Comparison of ENCODE assay signal across 17 mouse cellular contexts in the genomic region with DNA sequence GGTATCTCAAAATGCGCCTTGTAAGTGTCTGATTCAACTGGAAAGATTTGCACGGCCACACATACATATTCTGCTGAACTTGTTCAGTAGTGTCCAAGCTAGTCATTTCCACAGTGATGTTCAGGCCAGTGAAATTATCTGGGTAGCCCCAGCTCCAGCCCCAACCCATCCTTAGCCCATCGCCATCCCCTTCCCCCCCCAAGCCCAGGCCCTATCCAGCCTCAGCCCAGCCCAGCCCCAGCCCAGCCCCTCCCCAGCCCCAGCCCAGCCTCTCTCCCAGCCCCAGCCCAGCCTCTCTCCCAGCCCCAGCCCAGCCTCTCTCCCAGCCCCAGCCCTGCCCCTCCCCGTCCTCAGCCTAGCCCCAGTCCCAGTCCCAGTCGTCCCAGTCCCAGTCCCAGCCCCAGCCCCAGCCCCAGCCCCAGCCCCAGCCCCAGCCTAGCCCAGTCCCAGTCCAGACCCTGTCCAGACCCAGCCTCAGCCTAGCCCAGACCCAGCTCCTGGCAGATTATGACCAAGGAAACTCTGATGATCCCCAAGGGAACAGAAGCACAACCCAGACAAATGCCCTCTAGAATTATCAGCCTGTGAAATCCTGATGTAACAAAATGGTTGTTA.
DNase-seq lines count a peak whose midpoint lies in the region; ATAC-seq and TF ChIP-seq lines count a peak whose summit lies in the region.
"Had no signal": no experiment of that assay in that cellular context is flagged by ENCODE, and none has a peak within 500 bp of the region (broad histone marks: within the 10 kb centered on the region; RNA-seq: fewer than 3 reads in every experiment).

No protein-coding gene starts in this region.

- no peak overlapping the region for H3K4me2 ChIP-seq in forebrain, embryonic 15.5 days (replicated peaks)
- no peak overlapping the region for H3K4me2 ChIP-seq in hindbrain, postnatal 0 days (ENCODE audit: low read depth, low read length)
- H3K4me2 ChIP-seq in hindbrain, embryonic 12.5 days (replicated peaks), result no peak overlapping the region
- no peak overlapping the region for H3K4me2 ChIP-seq in midbrain, embryonic 12.5 days (replicated peaks)
- no peak overlapping the region for H3K4me2 ChIP-seq in neural tube, embryonic 14.5 days (ENCODE audit: low read depth, low read length)
- H3K4me2 ChIP-seq: heart, embryonic 11.5 days; limb, embryonic 15.5 days had no signal

- H3K4me1 ChIP-seq in forebrain, embryonic 15.5 days, result no peaks in the 10 kb centered on the region
- H3K4me1 ChIP-seq in forebrain, embryonic 10.5 days, result no peaks in the 10 kb centered on the region
- H3K4me1 ChIP-seq in hindbrain, postnatal 0 days (ENCODE audit: insufficient read depth, low read length), result no peaks in the 10 kb centered on the region
- no peaks in the 10 kb centered on the region for H3K4me1 ChIP-seq in hindbrain, embryonic 12.5 days
- H3K4me1 ChIP-seq in midbrain, embryonic 12.5 days, result no peaks in the 10 kb centered on the region
- H3K4me1 ChIP-seq in midbrain, embryonic 10.5 days, result no peaks in the 10 kb centered on the region
- no peaks in the 10 kb centered on the region for H3K4me1 ChIP-seq in neural tube, embryonic 14.5 days (ENCODE audit: control insufficient read depth, insufficient read depth, low read length)
- H3K4me1 ChIP-seq: limb, embryonic 15.5 days; megakaryocyte, embryonic 14.5 days had no signal

- no peak for DNase-seq in forebrain, embryonic 10.5 days (ENCODE audit: extremely low spot score, low spot score)
- no peak for DNase-seq in hindbrain, postnatal 0 days (ENCODE audit: low spot score)
- DNase-seq in midbrain, embryonic 10.5 days (ENCODE audit: low spot score), result no peak
- DNase-seq in layer of hippocampus, postnatal 10 days (ENCODE audit: low spot score in 2 of 2), result no peak
- DNase-seq: cerebellum, adult 11-12 months; right cerebral cortex, postnatal 4 days; thymus, adult 2 months had no signal

- no peaks in the 10 kb centered on the region for H3K36me3 ChIP-seq in forebrain, embryonic 15.5 days
- no peaks in the 10 kb centered on the region for H3K36me3 ChIP-seq in forebrain, embryonic 10.5 days (replicated peaks)
- no peaks in the 10 kb centered on the region for H3K36me3 ChIP-seq in hindbrain, postnatal 0 days (ENCODE audit: insufficient read depth, low read length)
- no peaks in the 10 kb centered on the region for H3K36me3 ChIP-seq in hindbrain, embryonic 12.5 days
- H3K36me3 ChIP-seq in midbrain, embryonic 12.5 days, result no peaks in the 10 kb centered on the region
- H3K36me3 ChIP-seq in midbrain, embryonic 10.5 days, result no peaks in the 10 kb centered on the region
- no peaks in the 10 kb centered on the region for H3K36me3 ChIP-seq in neural tube, embryonic 14.5 days (ENCODE audit: control insufficient read depth, insufficient read depth, low read length)
- H3K36me3 ChIP-seq: G1E; limb, embryonic 15.5 days had no signal

- 57% methylated on average over 5 of the region's 5 CpGs for WGBS in forebrain, embryonic 15.5 days
- 55% methylated on average over 5 of the region's 5 CpGs for WGBS in forebrain, embryonic 10.5 days
- 51% methylated on average over 5 of the region's 5 CpGs for WGBS in hindbrain, postnatal 0 days
- WGBS in hindbrain, embryonic 12.5 days, result 51% methylated on average over 5 of the region's 5 CpGs
- WGBS in midbrain, embryonic 12.5 days, result 51% methylated on average over 4 of the region's 5 CpGs
- 48% methylated on average over 5 of the region's 5 CpGs for WGBS in midbrain, embryonic 10.5 days
- 47% methylated on average over 5 of the region's 5 CpGs for WGBS in neural tube, embryonic 14.5 days

- no peak for TF ChIP-seq CTCF in hindbrain, postnatal 0 days (IDR thresholded peaks at IDR 0.05; ENCODE audit: low read depth)

- no peak overlapping the region for H3K4me3 ChIP-seq in forebrain, embryonic 15.5 days
- no peak overlapping the region for H3K4me3 ChIP-seq in forebrain, embryonic 10.5 days
- no peak overlapping the region for H3K4me3 ChIP-seq in hindbrain, postnatal 0 days (ENCODE audit: low read length)
- no peak overlapping the region for H3K4me3 ChIP-seq in hindbrain, embryonic 12.5 days
- H3K4me3 ChIP-seq in midbrain, embryonic 12.5 days, result no peak overlapping the region
- no peak overlapping the region for H3K4me3 ChIP-seq in midbrain, embryonic 10.5 days
- H3K4me3 ChIP-seq in neural tube, embryonic 14.5 days (ENCODE audit: low read depth, low read length), result no peak overlapping the region
- H3K4me3 ChIP-seq: limb, embryonic 15.5 days; megakaryocyte, embryonic 14.5 days; myocyte had no signal

- no peak overlapping the region for H3K9ac ChIP-seq in forebrain, embryonic 15.5 days (replicated peaks)
- H3K9ac ChIP-seq in hindbrain, postnatal 0 days (replicated peaks; ENCODE audit: low read length), result no peak overlapping the region
- no peak overlapping the region for H3K9ac ChIP-seq in hindbrain, embryonic 12.5 days
- H3K9ac ChIP-seq in midbrain, embryonic 12.5 days (replicated peaks), result no peak overlapping the region
- no peak overlapping the region for H3K9ac ChIP-seq in neural tube, embryonic 14.5 days (replicated peaks; ENCODE audit: low read depth, low read length)
- H3K9ac ChIP-seq: limb, embryonic 15.5 days had no signal

- no peaks in the 10 kb centered on the region for H3K27me3 ChIP-seq in forebrain, embryonic 15.5 days
- no peaks in the 10 kb centered on the region for H3K27me3 ChIP-seq in forebrain, embryonic 10.5 days (ENCODE audit: poor library complexity, severe bottlenecking)
- no peaks in the 10 kb centered on the region for H3K27me3 ChIP-seq in hindbrain, postnatal 0 days (ENCODE audit: insufficient read depth, low read length)
- no peaks in the 10 kb centered on the region for H3K27me3 ChIP-seq in hindbrain, embryonic 12.5 days
- H3K27me3 ChIP-seq in midbrain, embryonic 12.5 days, result no peaks in the 10 kb centered on the region
- H3K27me3 ChIP-seq in midbrain, embryonic 10.5 days (ENCODE audit: low read depth, poor library complexity, severe bottlenecking), result no peaks in the 10 kb centered on the region
- H3K27me3 ChIP-seq in neural tube, embryonic 14.5 days (ENCODE audit: control insufficient read depth, insufficient read depth, low read length), result no peaks in the 10 kb centered on the region
- H3K27me3 ChIP-seq: limb, embryonic 15.5 days; megakaryocyte, embryonic 14.5 days had no signal

- no peaks in the 10 kb centered on the region for H3K9me3 ChIP-seq in forebrain, embryonic 15.5 days
- H3K9me3 ChIP-seq in forebrain, embryonic 10.5 days, result no peaks in the 10 kb centered on the region
- no peaks in the 10 kb centered on the region for H3K9me3 ChIP-seq in hindbrain, postnatal 0 days (ENCODE audit: low read length)
- H3K9me3 ChIP-seq in hindbrain, embryonic 12.5 days (replicated peaks), result no peaks in the 10 kb centered on the region
- no peaks in the 10 kb centered on the region for H3K9me3 ChIP-seq in midbrain, embryonic 12.5 days
- no peaks in the 10 kb centered on the region for H3K9me3 ChIP-seq in midbrain, embryonic 10.5 days (replicated peaks)
- H3K9me3 ChIP-seq in neural tube, embryonic 14.5 days (ENCODE audit: control insufficient read depth, low read length), result no peaks in the 10 kb centered on the region
- H3K9me3 ChIP-seq: limb, embryonic 15.5 days had no signal

- peak; percentile 50; the same call in 1 of the 2 replicates for ATAC-seq in forebrain, embryonic 15.5 days (replicated peaks)
- peak; percentile 50; the same call in 1 of the 2 replicates for ATAC-seq in hindbrain, postnatal 0 days
- no peak for ATAC-seq in hindbrain, embryonic 12.5 days (ENCODE audit: low FRiP score)
- peak; percentile 56; the same call in 1 of the 2 replicates for ATAC-seq in midbrain, embryonic 12.5 days (ENCODE audit: low FRiP score, low read depth)
- peak; percentile 29; the same call in 1 of the 2 replicates for ATAC-seq in neural tube, embryonic 14.5 days (ENCODE audit: low read depth)

- no peak overlapping the region for H3K27ac ChIP-seq in forebrain, embryonic 15.5 days (replicated peaks)
- no peak overlapping the region for H3K27ac ChIP-seq in forebrain, embryonic 10.5 days
- H3K27ac ChIP-seq in hindbrain, postnatal 0 days, result no peak overlapping the region
- no peak overlapping the region for H3K27ac ChIP-seq in hindbrain, embryonic 12.5 days
- no peak overlapping the region for H3K27ac ChIP-seq in midbrain, embryonic 12.5 days (replicated peaks)
- no peak overlapping the region for H3K27ac ChIP-seq in midbrain, embryonic 10.5 days (replicated peaks)
- H3K27ac ChIP-seq in neural tube, embryonic 14.5 days (ENCODE audit: low read depth, low read length), result no peak overlapping the region
- H3K27ac ChIP-seq: kidney, postnatal 0 days; limb, embryonic 15.5 days had no signal
